9 mouse cellular contexts compared by ENCODE assay signal in genomic region chr11:5521266-5521515, GRCm38 (mm10). TPM values are rescaled to one million over a fixed set of nuclear protein-coding genes. Genes with fewer than 3 reads are reported as not detected.
A peak's percentile ranks its signal among the peaks of the same experiment; 100 is the strongest.
DNase-seq lines count a peak whose midpoint lies in the region; ATAC-seq and TF ChIP-seq lines count a peak whose summit lies in the region.
"Had no signal": no experiment of that assay in that cellular context is flagged by ENCODE, and none has a peak within 500 bp of the region (broad histone marks: within the 10 kb centered on the region; RNA-seq: fewer than 3 reads in every experiment).

No protein-coding gene starts in this region.

- under 1% methylated on average over 13 of the region's 13 CpGs for WGBS in heart, embryonic 15.5 days
- WGBS in forebrain, embryonic 14.5 days, result 0% methylated on average over 13 of the region's 13 CpGs
- under 1% methylated on average over 13 of the region's 13 CpGs for WGBS in liver, embryonic 14.5 days (ENCODE audit: insufficient replicate concordance)

- 0 out of 2 replicates have a peak, but pooled peaks have one; percentile 14 for ATAC-seq in heart, embryonic 15.5 days (replicated peaks; ENCODE audit: insufficient number of reproducible peaks, insufficient read depth, low FRiP score, low read depth)
- no peak; the same call in 1 of the 2 replicates for ATAC-seq in forebrain, embryonic 14.5 days
- ATAC-seq in liver, embryonic 14.5 days (ENCODE audit: insufficient read depth), result peak; percentile 36

- H3K4me1 ChIP-seq in heart, embryonic 15.5 days (replicated peaks), result peaks cover 31% of the 10 kb centered on the region
- H3K4me1 ChIP-seq in MEL (ENCODE audit: control insufficient read depth in 1 of 2, insufficient read depth in 2 of 2, low read length in 2 of 2), result peaks cover 7 to 14% of the 10 kb centered on the region in 2 experiments; a peak in 3 of 4 replicates
- peaks cover 5% of the 10 kb centered on the region for H3K4me1 ChIP-seq in forebrain, embryonic 14.5 days (ENCODE audit: control insufficient read depth, insufficient read depth, low read length)
- H3K4me1 ChIP-seq in liver, embryonic 14.5 days (replicated peaks; ENCODE audit: control insufficient read depth in 2 of 2, insufficient read depth in 2 of 2, low read length in 1 of 2), result peaks cover 4 to 12% of the 10 kb centered on the region in 2 experiments; a peak in 3 of 4 replicates

- TF ChIP-seq POLR2A in MEL (IDR thresholded peaks at IDR 0.05; ENCODE audit: control insufficient read depth in 1 of 2, insufficient read depth in 1 of 2, low read depth in 1 of 2, low read length in 2 of 2, poor library complexity in 1 of 2), result no peak

- TF ChIP-seq CTCF in MEL (IDR thresholded peaks at IDR 0.05 in 2 of 3, conservative IDR thresholded peaks at IDR 0.05 in 1 of 3; ENCODE audit: control insufficient read depth in 1 of 3, insufficient read depth in 1 of 3, low read depth in 2 of 3, low read length in 3 of 3, poor library complexity in 1 of 3, severe bottlenecking in 1 of 3), result no peak
- no peak for TF ChIP-seq CTCF in liver, embryonic 14.5 days (IDR thresholded peaks at IDR 0.05; ENCODE audit: low read depth)

- peak overlapping the region; percentile 64 for H3K4me2 ChIP-seq in heart, embryonic 15.5 days
- peak overlapping the region; percentile 78 for H3K4me2 ChIP-seq in forebrain, embryonic 14.5 days (ENCODE audit: low read length)
- peak overlapping the region; percentile 80 for H3K4me2 ChIP-seq in liver, embryonic 14.5 days (ENCODE audit: low read depth)

- no peak for DNase-seq in heart, postnatal 4 days
- no peak for DNase-seq in MEL (ENCODE audit: low read depth, low spot score)
- no peak for DNase-seq in forebrain, embryonic 14.5 days (ENCODE audit: low spot score)
- no peak for DNase-seq in liver, embryonic 14.5 days (ENCODE audit: low read depth in 3 of 3, low spot score in 3 of 3)
- peak; percentile 63 for DNase-seq in testis, postnatal 10 days (ENCODE audit: low spot score)
- no peak for DNase-seq in cerebellum, adult 11-12 months
- no peak for DNase-seq in layer of hippocampus, adult 9-11 months

- peaks cover 39% of the 10 kb centered on the region for H3K36me3 ChIP-seq in heart, embryonic 15.5 days
- H3K36me3 ChIP-seq in MEL (ENCODE audit: control insufficient read depth in 1 of 2, insufficient read depth in 2 of 2, low read length in 2 of 2), result peaks cover 26 to 37% of the 10 kb centered on the region in 2 experiments
- peaks cover 39% of the 10 kb centered on the region for H3K36me3 ChIP-seq in forebrain, embryonic 14.5 days (ENCODE audit: control insufficient read depth, insufficient read depth, low read length)
- peaks cover 38% of the 10 kb centered on the region for H3K36me3 ChIP-seq in liver, embryonic 14.5 days (replicated peaks; ENCODE audit: control insufficient read depth, insufficient read depth, low read depth)

- H3K9ac ChIP-seq in heart, embryonic 15.5 days, result peak overlapping the region; percentile 100
- peak overlapping the region; percentile 92 for H3K9ac ChIP-seq in MEL (ENCODE audit: control insufficient read depth, low read depth, low read length, poor library complexity, severe bottlenecking)
- H3K9ac ChIP-seq in forebrain, embryonic 14.5 days (ENCODE audit: low read length), result peak overlapping the region; percentile 97
- peak overlapping the region; percentile 98 for H3K9ac ChIP-seq in liver, embryonic 14.5 days (replicated peaks)

- peaks cover 33% of the 10 kb centered on the region for H3K79me2 ChIP-seq in MEL (ENCODE audit: control insufficient read depth, insufficient read depth, low read length, poor library complexity)

- no peak for TF ChIP-seq RAD21 in MEL (IDR thresholded peaks at IDR 0.05; ENCODE audit: low read depth, low read length)

- H3K27ac ChIP-seq in heart, embryonic 15.5 days, result peak overlapping the region; percentile 96
- peak overlapping the region; percentile 90 for H3K27ac ChIP-seq in MEL (ENCODE audit: control insufficient read depth, low read depth, low read length)
- H3K27ac ChIP-seq in forebrain, embryonic 14.5 days (ENCODE audit: low read depth, low read length), result peak overlapping the region; percentile 90
- H3K27ac ChIP-seq in liver, embryonic 14.5 days, result peak overlapping the region; percentile 89

- TF ChIP-seq EP300 in MEL (IDR thresholded peaks at IDR 0.05; ENCODE audit: low read depth in 1 of 2, low read length in 2 of 2), result no peak
- TF ChIP-seq EP300 in liver, embryonic 14.5 days (IDR thresholded peaks at IDR 0.05; ENCODE audit: low read depth), result no peak

- no peaks in the 10 kb centered on the region for H3K27me3 ChIP-seq in heart, embryonic 15.5 days
- no peaks in the 10 kb centered on the region for H3K27me3 ChIP-seq in MEL (ENCODE audit: control insufficient read depth in 1 of 2, insufficient read depth in 2 of 2, low read length in 2 of 2)
- H3K27me3 ChIP-seq in forebrain, embryonic 14.5 days (replicated peaks; ENCODE audit: control insufficient read depth, insufficient read depth, low read length), result no peaks in the 10 kb centered on the region
- no peaks in the 10 kb centered on the region for H3K27me3 ChIP-seq in liver, embryonic 14.5 days (ENCODE audit: control insufficient read depth, insufficient read depth, low read length)

- H3K4me3 ChIP-seq in heart, embryonic 15.5 days, result peak overlapping the region; percentile 97
- H3K4me3 ChIP-seq in MEL (ENCODE audit: control insufficient read depth in 1 of 2, insufficient read depth in 1 of 2, low read depth in 2 of 2, low read length in 2 of 2), result peak overlapping the region; percentile 89 to 98
- peak overlapping the region; percentile 99 for H3K4me3 ChIP-seq in forebrain, embryonic 14.5 days (ENCODE audit: low read depth, low read length)
- peak overlapping the region; percentile 91 for H3K4me3 ChIP-seq in liver, embryonic 14.5 days (ENCODE audit: insufficient read depth in 1 of 2, low read depth in 2 of 2, low read length in 2 of 2)

- H3K9me3 ChIP-seq in heart, embryonic 15.5 days (replicated peaks), result no peaks in the 10 kb centered on the region
- no peaks in the 10 kb centered on the region for H3K9me3 ChIP-seq in MEL (replicated peaks; ENCODE audit: insufficient read depth, low read length)
- no peaks in the 10 kb centered on the region for H3K9me3 ChIP-seq in forebrain, embryonic 14.5 days (replicated peaks; ENCODE audit: control insufficient read depth, low read length)
- no peaks in the 10 kb centered on the region for H3K9me3 ChIP-seq in liver, embryonic 14.5 days (ENCODE audit: control insufficient read depth, low read length)

TF ChIP-seq in MEL, 35 proteins besides CTCF, POLR2A, EP300 and RAD21:
- TF ChIP-seq UBTF (IDR thresholded peaks at IDR 0.05; ENCODE audit: borderline replicate concordance, insufficient read depth, low read depth, low read length), result 0 out of 2 replicates have a peak, but pooled peaks have one; percentile 52
- 0 out of 2 replicates have a peak, but pooled peaks have one; percentile 62 for TF ChIP-seq POLR2AphosphoS2 (IDR thresholded peaks at IDR 0.05; ENCODE audit: low read length)
- peak; percentile 5; the same call in 1 of the 2 replicates for TF ChIP-seq MXI1 (IDR thresholded peaks at IDR 0.05; ENCODE audit: low read depth, low read length)
- no peak for TF ChIP-seq POLR2AphosphoS5 (IDR thresholded peaks at IDR 0.05; ENCODE audit: borderline replicate concordance, low read depth, low read length)
- TF ChIP-seq E2F4 (IDR thresholded peaks at IDR 0.05; ENCODE audit: borderline replicate concordance, low read depth, low read length), result no peak
- no peak for TF ChIP-seq ETS1 (IDR thresholded peaks at IDR 0.05; ENCODE audit: low read depth, low read length)
- TF ChIP-seq MAFK (IDR thresholded peaks at IDR 0.05; ENCODE audit: borderline replicate concordance, low read depth, low read length), result 0 out of 2 replicates have a peak, but pooled peaks have one; percentile 11
- no peak for TF ChIP-seq TCF12 (IDR thresholded peaks at IDR 0.05; ENCODE audit: low read depth, low read length)
- no peak for TF ChIP-seq SIN3A (IDR thresholded peaks at IDR 0.05; ENCODE audit: low read length)
- no peak for TF ChIP-seq USF1 (IDR thresholded peaks at IDR 0.05; ENCODE audit: low read depth, low read length)

RNA-seq across cellular contexts. Expression of gene Xbp1, which starts 0.7 kb away (rescaled TPM):
- 124 and 156 TPM in 2 replicates for polyA plus RNA-seq in heart, embryonic 15.5 days (2015; fragmentation: Nextera tagmentation; extraction: Ambion mirVana)
- 10 to 100 TPM; 51.2 to 65.4 TPM for total RNA-seq in heart, postnatal 4 days (2021)
- total RNA-seq in MEL (2012; rRNA removed), result 84.2 and 101 TPM in 2 replicates
- 10 to 100 TPM in 1 of 2 experiments, not detected in 1; 81.8 TPM for polyA plus RNA-seq in MEL (2012; ENCODE audit: insufficient read depth in 1 of 2, insufficient read length in 2 of 2, low read depth in 1 of 2, low replicate concordance in 2 of 2, missing spikeins in 1 of 2)
- 124 and 145 TPM in 2 replicates for polyA plus RNA-seq in forebrain, embryonic 14.5 days (2014; fragmentation: Nextera tagmentation; extraction: Ambion mirVana)
- 32.0 and 33.6 TPM in 2 replicates for polyA plus RNA-seq in liver, embryonic 14.5 days (2012; rRNA removed)
- 87.4 and 92.5 TPM in 2 replicates for polyA plus RNA-seq in liver, embryonic 14.5 days (2014; fragmentation: Nextera tagmentation; extraction: Ambion mirVana)

RNA-seq across cellular contexts. Expression of gene Ccdc117, which starts 20.8 kb away (rescaled TPM):
- 10.9 and 13.1 TPM in 2 replicates for polyA plus RNA-seq in heart, embryonic 15.5 days (2015; fragmentation: Nextera tagmentation; extraction: Ambion mirVana)
- total RNA-seq in heart, postnatal 4 days (2021), result 10 to 100 TPM; 11.3 to 14.1 TPM
- 26.3 and 35.4 TPM in 2 replicates for total RNA-seq in MEL (2012; rRNA removed)
- 10 to 100 TPM in 1 of 2 experiments, not detected in 1; 19.4 TPM for polyA plus RNA-seq in MEL (2012; ENCODE audit: insufficient read depth in 1 of 2, insufficient read length in 2 of 2, low read depth in 1 of 2, low replicate concordance in 2 of 2, missing spikeins in 1 of 2)
- polyA plus RNA-seq in forebrain, embryonic 14.5 days (2014; fragmentation: Nextera tagmentation; extraction: Ambion mirVana), result 13.1 and 14.8 TPM in 2 replicates
- polyA plus RNA-seq in liver, embryonic 14.5 days (2012; rRNA removed), result 3.9 and 6.3 TPM in 2 replicates
- polyA plus RNA-seq in liver, embryonic 14.5 days (2014; fragmentation: Nextera tagmentation; extraction: Ambion mirVana), result 7.5 and 8.5 TPM in 2 replicates

RNA-seq across cellular contexts. Expression of gene Ankrd36, which starts 48.3 kb away (rescaled TPM):
- not detected in 2 replicates for polyA plus RNA-seq in heart, embryonic 15.5 days (2015; fragmentation: Nextera tagmentation; extraction: Ambion mirVana)
- total RNA-seq in heart, postnatal 4 days (2021), result not detected
- 3.4 and 5.2 TPM in 2 replicates for total RNA-seq in MEL (2012; rRNA removed)
- polyA plus RNA-seq in MEL (2012; ENCODE audit: insufficient read depth in 1 of 2, insufficient read length in 2 of 2, low read depth in 1 of 2, low replicate concordance in 2 of 2, missing spikeins in 1 of 2), result 1 to 10 TPM in 1 of 2 experiments, not detected in 1; 3.2 TPM
- not detected in 2 replicates for polyA plus RNA-seq in forebrain, embryonic 14.5 days (2014; fragmentation: Nextera tagmentation; extraction: Ambion mirVana)
- polyA plus RNA-seq in liver, embryonic 14.5 days (2012; rRNA removed), result 0.17 and 0.66 TPM in 2 replicates
- 0.80 and 1.2 TPM in 2 replicates for polyA plus RNA-seq in liver, embryonic 14.5 days (2014; fragmentation: Nextera tagmentation; extraction: Ambion mirVana)
- total RNA-seq: layer of hippocampus, postnatal 25 days had no signal
